Comparison of ENCODE assay signal across 8 mouse cellular contexts in the genomic region with DNA sequence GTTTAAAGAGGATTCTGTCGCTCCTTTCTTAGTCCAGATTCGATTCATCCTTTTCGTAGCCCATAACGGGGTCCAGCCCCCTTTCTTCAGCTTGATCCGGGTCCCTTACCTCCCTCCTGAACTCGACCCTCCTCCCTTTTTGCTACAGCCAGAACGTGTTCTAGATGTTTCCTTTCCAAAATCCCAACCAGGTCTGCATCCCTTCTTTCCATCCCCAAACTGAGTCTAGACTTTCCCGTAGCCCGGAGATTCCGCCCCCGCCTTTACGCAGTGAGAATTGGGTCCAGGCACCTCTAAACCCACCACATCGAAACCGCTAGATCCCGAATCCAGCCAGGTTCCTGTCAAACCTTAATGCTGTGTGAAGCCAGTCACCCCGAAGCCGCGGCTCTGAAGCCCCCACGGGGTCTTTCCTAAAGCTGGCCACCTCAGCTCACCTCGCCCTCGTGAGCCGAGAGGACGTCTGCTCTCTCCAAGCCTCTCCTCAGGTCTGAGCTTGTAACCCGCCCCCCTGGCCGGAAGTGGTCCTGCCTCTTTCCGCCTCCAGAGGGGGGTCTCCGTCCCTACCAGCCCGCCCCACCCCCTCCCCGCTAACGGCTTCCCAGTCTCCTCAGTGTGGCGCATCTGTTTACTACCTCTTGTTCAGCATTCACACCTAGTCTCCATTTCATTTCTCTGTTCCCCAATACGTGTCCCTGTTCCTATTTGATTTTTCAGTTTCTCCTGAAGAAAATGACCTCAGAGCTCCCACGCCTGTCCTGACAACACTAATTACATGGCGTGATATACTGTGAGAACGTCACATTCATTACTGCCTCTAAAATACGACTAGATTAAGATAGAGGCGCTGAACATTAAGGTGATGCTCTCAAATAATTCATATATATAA. TPM values are rescaled to one million over a fixed set of nuclear protein-coding genes. Genes with fewer than 3 reads are reported as not detected.
DNase-seq lines count a peak whose midpoint lies in the region; ATAC-seq lines count a peak whose summit lies in the region.

A gene (minus strand): TSS at position 676 of the 889 bp plus-strand sequence.

- H3K9me3 ChIP-seq in forebrain, embryonic 13.5 days (replicated peaks) = no peaks in the 10 kb centered on the region
- H3K9me3 ChIP-seq in intestine, embryonic 16.5 days (ENCODE audit: control insufficient read depth, low read length) = no peaks in the 10 kb centered on the region
- no peaks in the 10 kb centered on the region for H3K9me3 ChIP-seq in liver, embryonic 12.5 days (replicated peaks)

- peak within 1 kb of the TSS; percentile 75 for H3K9ac ChIP-seq in forebrain, embryonic 13.5 days
- H3K9ac ChIP-seq in intestine, embryonic 16.5 days (ENCODE audit: low read depth, low read length) = peak within 1 kb of the TSS; percentile 53; the same call in 1 of the 2 replicates
- no peak within 1 kb of the TSS for H3K9ac ChIP-seq in liver, embryonic 12.5 days

- peak within 1 kb of the TSS; percentile 69 for H3K27ac ChIP-seq in forebrain, embryonic 13.5 days
- no peak within 1 kb of the TSS for H3K27ac ChIP-seq in intestine, embryonic 16.5 days (ENCODE audit: low read length)
- H3K27ac ChIP-seq in liver, embryonic 12.5 days = no peak within 1 kb of the TSS

- H3K4me1 ChIP-seq in forebrain, embryonic 13.5 days = no peaks in the 10 kb centered on the region
- H3K4me1 ChIP-seq in intestine, embryonic 16.5 days (ENCODE audit: control insufficient read depth, insufficient read depth, low read length) = no peaks in the 10 kb centered on the region
- H3K4me1 ChIP-seq in liver, embryonic 12.5 days = no peaks in the 10 kb centered on the region

- WGBS in forebrain, embryonic 13.5 days = 28% methylated on average over 37 of the region's 37 CpGs
- WGBS in intestine, embryonic 16.5 days = 23% methylated on average over 36 of the region's 37 CpGs
- WGBS in liver, embryonic 12.5 days (ENCODE audit: insufficient replicate concordance) = 19% methylated on average over 37 of the region's 37 CpGs

- peaks cover 30% of the 10 kb centered on the region for H3K36me3 ChIP-seq in forebrain, embryonic 13.5 days (ENCODE audit: poor library complexity, severe bottlenecking)
- H3K36me3 ChIP-seq in intestine, embryonic 16.5 days (ENCODE audit: control insufficient read depth, insufficient read depth, low read length) = no peaks in the 10 kb centered on the region
- no peaks in the 10 kb centered on the region for H3K36me3 ChIP-seq in liver, embryonic 12.5 days

- peak; percentile 85 for ATAC-seq in cerebellum, adult (ENCODE audit: insufficient number of reproducible peaks, low FRiP score, low TSS enrichment)
- ATAC-seq in forebrain, embryonic 13.5 days = peak; percentile 93
- peak; percentile 82 for ATAC-seq in intestine, embryonic 16.5 days
- ATAC-seq in liver, embryonic 12.5 days = no peak

- peak within 1 kb of the TSS; percentile 54 for H3K4me2 ChIP-seq in forebrain, embryonic 13.5 days
- peak within 1 kb of the TSS; percentile 45 for H3K4me2 ChIP-seq in intestine, embryonic 16.5 days (ENCODE audit: low read depth, low read length)
- H3K4me2 ChIP-seq in liver, embryonic 12.5 days = peak within 1 kb of the TSS; percentile 53

- H3K27me3 ChIP-seq in forebrain, embryonic 13.5 days = no peaks in the 10 kb centered on the region; the same call in 1 of the 2 replicates
- H3K27me3 ChIP-seq in intestine, embryonic 16.5 days (replicated peaks; ENCODE audit: control insufficient read depth, insufficient read depth, low read length) = no peaks in the 10 kb centered on the region
- peaks cover 45% of the 10 kb centered on the region for H3K27me3 ChIP-seq in liver, embryonic 12.5 days (replicated peaks)

- peak within 1 kb of the TSS; percentile 56 for H3K4me3 ChIP-seq in forebrain, embryonic 13.5 days
- H3K4me3 ChIP-seq in intestine, embryonic 16.5 days (ENCODE audit: low read length) = peak within 1 kb of the TSS; percentile 45
- H3K4me3 ChIP-seq in liver, embryonic 12.5 days = peak within 1 kb of the TSS; percentile 34

- DNase-seq in heart, adult 11 months = peak; percentile 85
- DNase-seq in heart, adult 9 months (ENCODE audit: low spot score in 2 of 2) = no peak
- peak; percentile 73 to 74 for DNase-seq in right cerebral cortex, postnatal 10 days (ENCODE audit: low spot score in 2 of 2)
- no peak for DNase-seq in spleen, adult 12 weeks (ENCODE audit: low spot score)

RNA-seq across cellular contexts. Expression of the gene that starts here (rescaled TPM):
- 43.9 and 51.7 TPM in 2 replicates for polyA plus RNA-seq in forebrain, embryonic 13.5 days (2015; fragmentation: Nextera tagmentation; extraction: Ambion mirVana)
- polyA plus RNA-seq in intestine, embryonic 16.5 days (2015; fragmentation: Nextera tagmentation; extraction: Ambion mirVana) = 9.0 and 9.9 TPM in 2 replicates
- 4.1 and 4.4 TPM in 2 replicates for polyA plus RNA-seq in liver, embryonic 12.5 days (2016; fragmentation: Nextera tagmentation; extraction: Ambion mirVana)

Comparison
In these comparisons a context has a peak if more than half of its experiments do, and no peak if none do; other contexts are left out.
1. DNase-seq: peak in heart, adult 11 months (single experiment) and right cerebral cortex, postnatal 10 days (2 of 2); none in heart, adult 9 months (0 of 2) and spleen, adult 12 weeks (single experiment).
2. Peak in every context shown above with its lines, with median percentiles within 50 percentile points of each other: H3K4me2 ChIP-seq and H3K4me3 ChIP-seq.